Mouse (Mus musculus) hindbrain, embryonic 10.5 days (tissue): Measurements from ENCODE around the gene Arid1b. TPM values are rescaled to one million over a fixed set of nuclear protein-coding genes. Genes with fewer than 3 reads are reported as not detected.
A peak's percentile ranks its signal among the peaks of the same experiment; 100 is the strongest.

Experiments
- DNase-seq: peaks from one replicate; pipeline ENCODE4 v3.0.0-alpha.2; 2017; ENCODE audit warnings: low spot score
- H3K27ac ChIP-seq: fragments of 300-500 bp; sonication (generic); 2 replicates; pipeline ENCODE4 v1.5.1; 2016; ENCODE audit warnings: mild to moderate bottlenecking, moderate library complexity
- H3K27me3 ChIP-seq: fragments of 300-500 bp; sonication (generic); 2 replicates; pipeline ENCODE4 v1.6.1; 2016; ENCODE audit warnings: mild to moderate bottlenecking; ENCODE audit not compliant: poor library complexity, insufficient read depth, severe bottlenecking
- H3K36me3 ChIP-seq: fragments of 300-500 bp; sonication (generic); 2 replicates; pipeline ENCODE4 v1.6.1; 2016; ENCODE audit warnings: mild to moderate bottlenecking, moderate library complexity
- H3K4me1 ChIP-seq: fragments of 300-500 bp; sonication (generic); replicated peaks from 2 replicates; pipeline ENCODE4 v1.6.1; 2016; ENCODE audit warnings: mild to moderate bottlenecking
- H3K4me3 ChIP-seq: fragments of 300-500 bp; sonication (generic); 2 replicates; pipeline ENCODE4 v1.5.1; 2016; ENCODE audit warnings: mild to moderate bottlenecking, moderate library complexity
- H3K9me3 ChIP-seq: fragments of 300-500 bp; sonication (generic); 2 replicates; pipeline ENCODE4 v1.6.1; 2016; ENCODE audit warnings: mild to moderate bottlenecking, moderate library complexity
- WGBS: fragments of 180-500 bp; shearing (Covaris S2); methylation state at CpG from one replicate; pipeline ENCODE4 v1.1.7; 2016; 5-methylcytosine and 5-hydroxymethylcytosine counted together
- polyA plus RNA-seq: library from polyadenylated mRNA; unstranded; fragments of >200 nt; fragmentation: Nextera tagmentation; extraction: Ambion mirVana; gene quantifications from 2 replicates; pipeline ENCODE4 v1.2.1, GENCODE M21; 2016

The Arid1b gene
- polyA plus RNA-seq, 1 experiment from 2014 or later: 11.7 TPM

- WGBS: 100% methylated on average over 1 of the region's 1 CpGs
- Histone ChIP-seq H3K4me3 (no peak overlapping the region), H3K36me3 (no peaks in the 10 kb centered on the region), H3K9me3 (no peaks in the 10 kb centered on the region), H3K27ac (no peak overlapping the region), H3K27me3 (no peaks in the 10 kb centered on the region), H3K4me1 (peaks cover 54% of the 10 kb centered on the region)
- DNase-seq: no peak
Observed at GRCm38 (mm10) chr17:5233991-5234390, 239.9 kb downstream of the Arid1b start.

- Histone ChIP-seq H3K36me3 (no peaks in the 10 kb centered on the region), H3K9me3 (no peaks in the 10 kb centered on the region), H3K4me3 (no peak overlapping the region), H3K27ac (no peak overlapping the region), H3K4me1 (peaks cover 55% of the 10 kb centered on the region), H3K27me3 (no peaks in the 10 kb centered on the region)
- 84% methylated on average over 9 of the region's 9 CpGs for WGBS
- no peak for DNase-seq
Observed at GRCm38 (mm10) chr17:5235057-5235456, 240.9 kb downstream of the Arid1b start.

- H3K4me3 ChIP-seq: no peak overlapping the region
- WGBS: 81% methylated on average over 3 of the region's 3 CpGs
- peaks cover 4% of the 10 kb centered on the region; the same call in 1 of the 2 replicates for H3K36me3 ChIP-seq
- no peaks in the 10 kb centered on the region for H3K9me3 ChIP-seq
- DNase-seq: no peak
- H3K27me3 ChIP-seq: no peaks in the 10 kb centered on the region
- H3K4me1 ChIP-seq: peaks cover 49% of the 10 kb centered on the region
- H3K27ac ChIP-seq: peak overlapping the region; percentile 50
Observed at GRCm38 (mm10) chr17:5237765-5238164, 243.6 kb downstream of the Arid1b start.

GRCm38 (mm10) chr17:5238387-5239245, 244.5 kb downstream of the Arid1b start:
- Histone ChIP-seq H3K9me3 (no peaks in the 10 kb centered on the region), H3K27me3 (no peaks in the 10 kb centered on the region), H3K36me3 (peaks cover 12% of the 10 kb centered on the region; the same call in 1 of the 2 replicates), H3K27ac (no peak overlapping the region), H3K4me1 (peaks cover 49% of the 10 kb centered on the region), H3K4me3 (no peak overlapping the region)
- WGBS: 63% methylated on average over 16 of the region's 16 CpGs
- no peak for DNase-seq

- no peak for DNase-seq
- no peak overlapping the region for H3K27ac ChIP-seq
- H3K4me1 ChIP-seq: 0 out of 2 replicates have a peak, but pooled peaks cover 14% of the 10 kb centered on the region
- 94% methylated on average over 2 of the region's 2 CpGs for WGBS
- H3K9me3 ChIP-seq: no peaks in the 10 kb centered on the region
- no peaks in the 10 kb centered on the region for H3K27me3 ChIP-seq
- no peak overlapping the region for H3K4me3 ChIP-seq
- H3K36me3 ChIP-seq: peaks cover 37% of the 10 kb centered on the region
Observed at GRCm38 (mm10) chr17:5244526-5244925, 250.4 kb downstream of the Arid1b start.

GRCm38 (mm10) chr17:5246688-5247087, 252.6 kb downstream of the Arid1b start:
- Histone ChIP-seq H3K27me3 (no peaks in the 10 kb centered on the region), H3K36me3 (peaks cover 45% of the 10 kb centered on the region), H3K27ac (no peak overlapping the region), H3K9me3 (no peaks in the 10 kb centered on the region), H3K4me1 (0 out of 2 replicates have a peak, but pooled peaks cover 14% of the 10 kb centered on the region), H3K4me3 (no peak overlapping the region)
- no peak for DNase-seq
- WGBS: 89% methylated on average over 11 of the region's 11 CpGs

GRCm38 (mm10) chr17:5247247-5247646, 253.1 kb downstream of the Arid1b start:
- 95% methylated on average over 7 of the region's 7 CpGs for WGBS
- Histone ChIP-seq H3K36me3 (peaks cover 45% of the 10 kb centered on the region), H3K9me3 (no peaks in the 10 kb centered on the region), H3K4me1 (0 out of 2 replicates have a peak, but pooled peaks cover 14% of the 10 kb centered on the region), H3K4me3 (no peak overlapping the region), H3K27me3 (no peaks in the 10 kb centered on the region), H3K27ac (no peak overlapping the region)
- DNase-seq: no peak

- peaks cover 41% of the 10 kb centered on the region for H3K36me3 ChIP-seq
- H3K4me3 ChIP-seq: no peak overlapping the region
- 90% methylated on average over 15 of the region's 15 CpGs for WGBS
- H3K9me3 ChIP-seq: no peaks in the 10 kb centered on the region
- no peaks in the 10 kb centered on the region for H3K27me3 ChIP-seq
- no peak for DNase-seq
- H3K4me1 ChIP-seq: 0 out of 2 replicates have a peak, but pooled peaks cover 14% of the 10 kb centered on the region
- no peak overlapping the region for H3K27ac ChIP-seq
Observed at GRCm38 (mm10) chr17:5247737-5248136, 253.6 kb downstream of the Arid1b start.

GRCm38 (mm10) chr17:5248957-5249656, 255.0 kb downstream of the Arid1b start:
- Histone ChIP-seq H3K27me3 (no peaks in the 10 kb centered on the region), H3K4me1 (0 out of 2 replicates have a peak, but pooled peaks cover 14% of the 10 kb centered on the region), H3K27ac (no peak overlapping the region), H3K4me3 (no peak overlapping the region), H3K36me3 (peaks cover 36% of the 10 kb centered on the region), H3K9me3 (no peaks in the 10 kb centered on the region)
- WGBS: 83% methylated on average over 17 of the region's 17 CpGs
- DNase-seq: no peak

- DNase-seq: no peak
- 85% methylated on average over 9 of the region's 9 CpGs for WGBS
Observed at GRCm38 (mm10) chr17:5249681-5250180, 255.6 kb downstream of the Arid1b start.

GRCm38 (mm10) chr17:5252436-5252835, 258.3 kb downstream of the Arid1b start:
- WGBS: 26% methylated on average over 3 of the region's 3 CpGs
- Histone ChIP-seq H3K4me3 (no peak overlapping the region), H3K4me1 (peaks cover 20% of the 10 kb centered on the region; the same call in 1 of the 2 replicates), H3K36me3 (peaks cover 19% of the 10 kb centered on the region), H3K27ac (peak overlapping the region; percentile 53; the same call in 1 of the 2 replicates), H3K9me3 (no peaks in the 10 kb centered on the region), H3K27me3 (no peaks in the 10 kb centered on the region)
- DNase-seq: peak; percentile 70

More at GRCm38 (mm10) chr17:5249681-5250180, 255.6 kb downstream of the Arid1b start:
- Histone ChIP-seq H3K4me3 (no peak overlapping the region), H3K9me3 (no peaks in the 10 kb centered on the region), H3K27ac (no peak overlapping the region), H3K36me3 (peaks cover 36% of the 10 kb centered on the region), H3K27me3 (no peaks in the 10 kb centered on the region), H3K4me1 (peaks cover 18% of the 10 kb centered on the region; the same call in 1 of the 2 replicates)

GRCm38 (mm10) chr17:5254717-5255617, 260.8 kb downstream of the Arid1b start:
- 0 out of 2 replicates have a peak, but pooled peaks cover 11% of the 10 kb centered on the region for H3K36me3 ChIP-seq
- WGBS: 71% methylated on average over 16 of the region's 16 CpGs
- no peak overlapping the region for H3K4me3 ChIP-seq
- peak overlapping the region; percentile 47; the same call in 1 of the 2 replicates for H3K27ac ChIP-seq
- H3K4me1 ChIP-seq: peaks cover 9% of the 10 kb centered on the region; the same call in 1 of the 2 replicates
- no peaks in the 10 kb centered on the region for H3K9me3 ChIP-seq
- DNase-seq: no peak
- no peaks in the 10 kb centered on the region for H3K27me3 ChIP-seq
